Mouse (Mus musculus) heart, adult 2 months (tissue): ENCODE data around the gene Zfp697.

Source experiments
- CTCF ChIP-seq: fragments of 200-600 bp; IDR thresholded peaks from 2 replicates; pipeline ENCODE4 v1.8.1; 2022; ENCODE audit warnings: antibody characterized with exemption, mild to moderate bottlenecking, moderate library complexity
- POLR2A ChIP-seq: fragments of 200-500 bp; IDR thresholded peaks from 2 replicates; pipeline ENCODE4 v1.6.1; 2011; ENCODE audit warnings: mild to moderate bottlenecking, low read depth, low read length, control low read depth; ENCODE audit not compliant: insufficient read depth

DNA sequence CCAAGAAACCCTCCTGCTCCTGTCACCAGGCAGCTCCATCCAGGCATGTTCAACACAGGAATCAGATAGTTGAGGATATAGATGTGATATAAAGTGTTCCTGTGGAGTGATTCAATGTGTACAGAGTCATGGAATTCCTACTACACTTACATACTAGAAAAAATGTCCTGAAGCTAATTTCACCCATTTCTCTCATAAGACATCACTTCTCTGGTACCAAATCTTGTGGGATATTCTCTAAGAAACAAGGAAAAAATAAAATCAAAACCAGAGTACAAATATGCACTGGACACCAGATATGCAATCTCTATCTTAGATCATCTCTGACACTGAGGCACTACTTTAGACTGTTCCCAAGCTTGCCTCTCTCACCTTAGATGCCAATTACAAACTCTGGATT lies 247.9 kb downstream of the Zfp697 start, which contains the start of gene Hsd3b5:
- TF ChIP-seq CTCF (no peak), POLR2A (no peak)
